Mouse (Mus musculus): Measurements from ENCODE around the gene Agbl1.

GRCm38 (mm10) chr7:76379493-76379892, 149.8 kb downstream of the Agbl1 start:
- TF ChIP-seq POLR2A (IDR thresholded peaks at IDR 0.05; ENCODE audit: insufficient read depth, low read length) (no peak), EP300 (IDR thresholded peaks at IDR 0.05; ENCODE audit: insufficient read depth, low read depth, low read length) (no peak)
